Mouse (Mus musculus) spleen, postnatal 4 days (tissue): ENCODE measurements around the gene Hdac6.
"Not testable (repeated sequence)": the region's sequence is repeated elsewhere in the genome, so short reads cannot be mapped to it uniquely, and the experiment has no call there.

Source experiments
- DNase-seq, 2 experiments: peaks; one replicate each; pipeline ENCODE4 v3.0.0; 2022; ENCODE audit warnings: low spot score in 2 of 2

Gene Hdac6

GRCm38 (mm10) chrX:7919601-7920383, 27.9 kb downstream of the Hdac6 start, which contains the start of gene Pcsk1n:
Pcsk1n (plus strand) TSS chrX:7919822.
- DNase-seq, result no peak

GRCm38 (mm10) chrX:7917960-7918359, 29.7 kb downstream of the Hdac6 start:
- not testable (repeated sequence) for DNase-seq

- DNase-seq, result peak in 1 of 2 experiments; percentile 20
These were observed 32.0 kb downstream of the Hdac6 start for GRCm38 (mm10) chrX:7915669-7916068.

GRCm38 (mm10) chrX:7910473-7910872, 37.2 kb downstream of the Hdac6 start:
- no peak for DNase-seq

GRCm38 (mm10) chrX:7909242-7909641, 38.4 kb downstream of the Hdac6 start, which contains the start of gene Gm10490:
Gm10490 (plus strand) TSS chrX:7909542.
- not testable (repeated sequence) for DNase-seq

- DNase-seq, result no peak
These were observed 40.0 kb downstream of the Hdac6 start, which contains the start of gene Gm10491 for GRCm38 (mm10) chrX:7907735-7908134. Gm10491 (minus strand) TSS chrX:7907835.

- no peak for DNase-seq
These were observed 43.2 kb downstream of the Hdac6 start for GRCm38 (mm10) chrX:7904441-7904840.

GRCm38 (mm10) chrX:7898880-7899874, 48.5 kb downstream of the Hdac6 start, which contains the start of the genes Pqbp1 and Timm17b:
Pqbp1 (minus strand) TSS chrX:7899269.
Timm17b (plus strand) TSS chrX:7899357.
- DNase-seq, result peak; percentile 84 to 87

- DNase-seq, result no peak
These were observed 49.5 kb downstream of the Hdac6 start for GRCm38 (mm10) chrX:7898211-7898610.

GRCm38 (mm10) chrX:7883841-7884567, 63.7 kb downstream of the Hdac6 start, which contains the start of gene Slc35a2:
Slc35a2 (plus strand) TSS chrX:7884028.
- DNase-seq, result peak; percentile 68 to 81
